Mouse (Mus musculus) kidney, adult 2 months (tissue): Measurements from ENCODE around the gene Plxdc1.

Source experiments
- CTCF ChIP-seq: fragments of 200-500 bp; conservative IDR thresholded peaks from 2 replicates; pipeline ENCODE4 v1.5.1; 2011; ENCODE audit warnings: low read depth, mild to moderate bottlenecking, control low read depth, low read length, moderate library complexity, mixed read lengths; ENCODE audit not compliant: insufficient read depth, insufficient read length
- POLR2A ChIP-seq: fragments of 200-500 bp; IDR thresholded peaks from one replicate; pipeline ENCODE4 v1.6.1; 2011; ENCODE audit warnings: low read depth, low read length, control low read depth

GRCm38 (mm10) chr11:97979824-97980495, 6.3 kb downstream of the Plxdc1 start:
- TF ChIP-seq CTCF (no peak), POLR2A (no peak)
